Mouse (Mus musculus): ENCODE measurements around the gene Slc44a2.

GRCm38 (mm10) chr9:21354796-21355195, 34.3 kb downstream of the Slc44a2 start:
- TF ChIP-seq POLR2A (IDR thresholded peaks at IDR 0.05; ENCODE audit: control insufficient read depth, extremely low read depth, insufficient read depth, low read length, poor library complexity) (no peak), CTCF (IDR thresholded peaks at IDR 0.05; ENCODE audit: borderline replicate concordance, control insufficient read depth, extremely low read depth, insufficient read depth, low read length, poor library complexity) (no peak)

Data from thymus, adult 2 months (tissue).